Mouse (Mus musculus): ENCODE measurements around the gene Tmem43. TPM values are rescaled to one million over a fixed set of nuclear protein-coding genes. Genes with fewer than 3 reads are reported as not detected.

The Tmem43 gene
- polyA plus RNA-seq, 1 experiment = 79.5 TPM

DNA sequence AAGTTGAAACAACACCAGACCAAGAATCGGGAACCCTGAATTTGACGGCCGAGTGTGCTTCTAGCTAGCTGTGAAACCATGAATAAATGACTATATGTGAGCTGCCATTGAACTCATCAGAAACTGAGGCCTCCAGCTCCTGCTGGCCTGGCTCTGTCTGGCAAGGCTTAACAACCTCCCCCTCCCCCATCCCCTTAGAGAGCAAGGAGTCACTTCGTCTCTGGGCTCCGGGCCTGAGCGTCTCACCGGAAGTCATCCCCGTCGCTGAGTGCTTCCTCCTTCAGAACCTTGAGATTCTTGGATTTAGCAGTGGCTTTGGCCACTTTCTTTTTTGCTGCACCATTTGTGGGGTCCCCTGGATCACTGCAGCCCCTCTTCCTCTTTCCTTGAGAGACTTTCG lies 36.7 kb downstream of the Tmem43 start:
- TF ChIP-seq CTCF (IDR thresholded peaks at IDR 0.05; ENCODE audit: insufficient read depth, low read length) = no peak
- no peak for TF ChIP-seq POLR2A (IDR thresholded peaks at IDR 0.05; ENCODE audit: borderline replicate concordance, extremely low read depth, low read depth, low read length)
- WGBS = 71% methylated on average over 10 of the region's 10 CpGs
- DNase-seq = no peak
- Histone ChIP-seq H3K4me3 (replicated peaks; ENCODE audit: extremely low read depth, low read depth, low read length) (no peak overlapping the region), H3K4me1 (ENCODE audit: control insufficient read depth, insufficient read depth, low read length) (peaks cover 5% of the 10 kb centered on the region)

DNA sequence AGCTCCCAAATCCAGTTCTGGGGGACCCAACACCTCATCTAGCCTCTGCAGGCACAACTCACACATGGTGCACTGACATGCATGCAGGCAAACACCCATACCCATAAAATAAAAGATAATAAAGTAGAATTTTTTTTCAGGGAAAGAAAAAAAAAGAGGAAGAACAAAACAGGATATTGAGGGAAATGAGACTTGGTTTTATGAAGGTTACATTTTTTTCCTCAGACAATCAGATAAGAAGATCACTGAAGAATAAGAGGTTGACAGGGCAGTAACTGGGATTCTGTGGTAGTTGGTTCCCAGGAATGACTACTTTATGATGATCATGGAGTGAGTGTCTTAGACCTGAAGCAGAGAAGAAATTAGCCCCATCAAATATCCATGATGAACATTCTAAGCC lies 40.6 kb downstream of the Tmem43 start:
- Histone ChIP-seq H3K4me3 (replicated peaks; ENCODE audit: extremely low read depth, low read depth, low read length) (no peak overlapping the region), H3K4me1 (ENCODE audit: control insufficient read depth, insufficient read depth, low read length) (peaks cover 8% of the 10 kb centered on the region)
- DNase-seq = no peak
- TF ChIP-seq CTCF (IDR thresholded peaks at IDR 0.05; ENCODE audit: insufficient read depth, low read length) = no peak
- TF ChIP-seq POLR2A (IDR thresholded peaks at IDR 0.05; ENCODE audit: borderline replicate concordance, extremely low read depth, low read depth, low read length) = no peak

DNA sequence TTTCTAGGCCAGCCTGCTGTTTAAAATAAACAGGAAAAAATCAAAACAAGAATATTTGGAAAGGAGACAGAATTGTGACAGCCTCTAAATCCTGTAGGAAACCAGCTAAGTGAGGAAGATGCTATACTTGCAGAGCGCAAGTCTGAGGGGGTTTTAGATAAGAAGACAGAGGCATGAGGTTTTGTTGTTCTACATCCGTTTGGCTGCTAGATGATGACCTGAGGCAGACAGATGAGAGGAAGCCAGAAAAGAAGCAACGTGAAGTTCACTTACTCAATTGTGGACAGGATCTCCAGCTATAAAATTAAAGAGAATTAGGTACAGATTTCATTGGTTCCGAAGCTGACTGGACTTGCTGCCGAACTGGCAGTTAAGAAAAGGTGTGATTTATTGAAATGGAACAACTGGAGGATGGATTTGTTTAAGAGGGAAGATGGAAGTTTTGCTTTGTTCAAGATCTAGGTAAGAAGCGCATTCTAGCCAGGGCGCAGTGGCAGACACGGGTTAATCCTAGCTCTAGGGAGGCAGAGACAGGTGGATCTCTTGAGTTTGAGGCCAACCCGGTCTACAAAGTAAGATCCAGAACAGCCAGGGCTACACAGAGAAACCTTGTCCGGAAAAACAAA lies 41.3 kb downstream of the Tmem43 start:
- TF ChIP-seq CTCF (IDR thresholded peaks at IDR 0.05; ENCODE audit: insufficient read depth, low read length) (no peak), POLR2A (IDR thresholded peaks at IDR 0.05; ENCODE audit: borderline replicate concordance, extremely low read depth, low read depth, low read length) (no peak)
- no peak for DNase-seq
- Histone ChIP-seq H3K4me3 (replicated peaks; ENCODE audit: extremely low read depth, low read depth, low read length) (peak overlapping the region; percentile 78), H3K4me1 (ENCODE audit: control insufficient read depth, insufficient read depth, low read length) (peaks cover 8% of the 10 kb centered on the region)
- WGBS = 16% methylated on average over 10 of the region's 10 CpGs

DNA sequence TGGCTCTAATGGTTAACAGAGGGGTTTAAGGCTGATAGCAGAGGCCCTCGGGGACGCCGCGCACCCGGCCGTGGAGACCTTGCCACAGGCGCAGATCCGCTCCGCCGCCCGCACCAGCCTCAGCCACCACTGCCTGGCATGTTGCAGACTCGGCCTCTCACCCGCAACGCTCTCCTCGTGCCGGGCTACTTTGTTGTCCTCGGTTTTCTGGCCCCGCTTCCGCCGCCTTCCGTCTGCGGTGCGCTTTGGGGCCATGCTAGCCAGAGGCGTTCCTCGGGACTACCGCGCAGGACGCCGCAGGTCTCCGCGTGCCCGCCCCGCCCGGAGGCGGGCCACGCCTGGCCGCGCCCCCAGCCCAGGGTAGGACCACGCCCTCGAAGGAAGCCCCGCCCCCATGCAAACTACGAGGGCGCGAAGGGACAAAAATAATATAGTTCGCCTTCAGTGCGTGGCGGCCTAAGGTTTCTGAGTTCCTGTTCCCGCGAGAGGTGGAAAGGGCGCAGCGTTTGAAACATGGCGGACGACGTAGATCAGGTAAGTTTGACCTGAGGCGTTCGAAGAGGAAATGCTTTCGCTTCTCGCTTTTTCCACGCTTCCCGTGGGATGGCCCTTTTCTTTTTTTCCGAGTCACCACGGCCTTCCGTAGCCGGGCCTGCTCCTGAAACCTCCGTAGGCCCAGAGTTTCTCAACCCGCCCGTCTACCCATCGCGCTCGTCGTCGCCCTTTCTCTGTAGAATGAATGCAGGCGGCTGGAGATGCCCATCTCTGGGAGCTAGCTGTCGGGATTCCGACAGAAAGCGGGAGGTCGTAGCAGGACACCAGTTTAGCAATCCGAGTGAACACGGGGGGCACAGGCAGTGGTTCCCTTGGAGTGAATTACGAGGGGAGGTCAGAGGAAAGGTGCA lies 42.3 kb downstream of the Tmem43 start, which contains the start of the genes Xpc and Lsm3:
Xpc (minus strand) TSS at position 344 of the 905 bp plus-strand sequence.
Lsm3 (plus strand) TSS at position 384 of the 905 bp plus-strand sequence.
- WGBS = under 1% methylated on average over 79 of the region's 80 CpGs
- TF ChIP-seq POLR2A (IDR thresholded peaks at IDR 0.05; ENCODE audit: borderline replicate concordance, extremely low read depth, low read depth, low read length) = peak; percentile 52; the same call in 1 of the 2 replicates
- TF ChIP-seq CTCF (IDR thresholded peaks at IDR 0.05; ENCODE audit: insufficient read depth, low read length) = no peak
- DNase-seq = peak; percentile 99
- peak within 1 kb of the TSS; percentile 86 for H3K4me3 ChIP-seq (replicated peaks; ENCODE audit: extremely low read depth, low read depth, low read length)
- H3K4me1 ChIP-seq (ENCODE audit: control insufficient read depth, insufficient read depth, low read length) = peaks cover 8% of the 10 kb centered on the region

DNA sequence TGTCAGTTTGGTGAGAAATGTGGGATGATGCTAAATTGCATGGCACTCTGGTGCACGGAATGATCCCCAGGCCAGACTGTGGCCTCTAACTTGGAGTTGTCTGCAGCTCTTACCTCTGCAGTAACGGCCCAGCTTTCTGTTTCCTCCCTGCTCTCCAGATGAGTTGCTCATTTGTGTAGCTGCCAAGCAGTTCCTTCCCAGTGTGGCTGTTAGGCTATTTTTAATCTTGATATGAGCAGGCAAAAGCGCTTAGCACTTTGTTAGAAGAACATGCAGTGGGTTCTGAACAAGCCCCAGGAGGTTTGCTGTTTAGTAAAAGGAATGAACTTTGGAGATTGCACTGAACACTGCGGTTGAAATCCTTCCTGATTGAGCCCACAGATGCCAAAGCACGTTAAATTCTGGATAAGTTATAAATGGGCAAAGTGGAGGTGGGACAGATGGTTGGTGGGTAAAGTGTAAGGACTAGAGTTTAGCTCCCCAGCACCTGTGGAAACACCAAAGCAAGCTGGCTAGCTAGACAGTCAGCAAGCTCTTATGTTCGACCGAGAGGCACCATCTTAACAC lies 45.0 kb downstream of the Tmem43 start:
- TF ChIP-seq POLR2A (IDR thresholded peaks at IDR 0.05; ENCODE audit: borderline replicate concordance, extremely low read depth, low read depth, low read length) = no peak
- TF ChIP-seq CTCF (IDR thresholded peaks at IDR 0.05; ENCODE audit: insufficient read depth, low read length) = no peak
- peaks cover 8% of the 10 kb centered on the region for H3K4me1 ChIP-seq (ENCODE audit: control insufficient read depth, insufficient read depth, low read length)
- WGBS = 70% methylated on average over 7 of the region's 7 CpGs
- no peak for DNase-seq
- H3K4me3 ChIP-seq (replicated peaks; ENCODE audit: extremely low read depth, low read depth, low read length) = no peak overlapping the region

DNA sequence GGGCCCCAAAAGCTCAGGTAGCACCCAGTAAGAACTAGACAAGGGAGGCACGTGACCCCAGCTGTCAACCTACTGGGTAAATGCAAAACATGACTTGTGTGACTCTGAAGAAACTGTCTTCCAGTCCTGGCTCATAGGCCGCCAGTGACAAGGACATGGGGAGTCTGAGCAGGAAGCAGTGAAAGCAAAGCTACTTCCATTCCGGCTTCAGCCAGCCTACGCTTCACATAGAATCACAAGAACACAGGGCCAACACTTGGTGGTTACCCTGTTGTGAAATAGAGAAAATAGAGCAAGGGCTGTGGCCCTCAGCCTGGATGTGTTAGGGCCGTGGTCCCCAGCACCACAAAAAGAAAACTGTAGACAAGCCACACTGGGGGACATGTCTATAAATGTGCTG lies 49.3 kb downstream of the Tmem43 start:
- TF ChIP-seq CTCF (IDR thresholded peaks at IDR 0.05; ENCODE audit: insufficient read depth, low read length) (no peak), POLR2A (IDR thresholded peaks at IDR 0.05; ENCODE audit: borderline replicate concordance, extremely low read depth, low read depth, low read length) (no peak)
- 92% methylated on average over 5 of the region's 5 CpGs for WGBS

DNA sequence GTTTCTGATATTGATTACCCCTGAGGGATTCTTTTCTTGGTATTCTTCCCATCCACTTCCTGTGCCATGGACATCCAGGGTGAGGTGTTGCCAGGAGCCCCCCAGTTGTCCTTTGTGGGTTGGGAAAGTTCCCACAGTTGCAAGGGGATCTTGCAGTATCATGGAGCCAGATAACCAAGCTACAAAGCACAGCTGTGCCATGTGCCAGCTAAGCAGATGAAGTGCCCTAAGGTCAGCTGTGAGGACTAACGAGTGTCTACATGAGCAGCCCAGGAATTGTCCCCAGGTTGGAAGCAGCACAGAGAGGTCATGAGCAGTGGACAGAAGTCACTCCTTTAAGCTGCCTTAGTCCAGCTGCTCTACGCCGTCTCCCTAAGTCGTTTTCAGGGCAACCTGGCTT lies 52.0 kb downstream of the Tmem43 start:
- Histone ChIP-seq H3K4me1 (ENCODE audit: control insufficient read depth, insufficient read depth, low read length) (no peaks in the 10 kb centered on the region), H3K4me3 (replicated peaks; ENCODE audit: extremely low read depth, low read depth, low read length) (no peak overlapping the region)
- TF ChIP-seq CTCF (IDR thresholded peaks at IDR 0.05; ENCODE audit: insufficient read depth, low read length) = no peak
- DNase-seq = no peak
- WGBS = 79% methylated on average over 4 of the region's 4 CpGs

More for the DNA sequence above, 49.3 kb downstream of the Tmem43 start:
- H3K4me3 ChIP-seq (replicated peaks; ENCODE audit: extremely low read depth, low read depth, low read length) = no peak overlapping the region
- no peaks in the 10 kb centered on the region for H3K4me1 ChIP-seq (ENCODE audit: control insufficient read depth, insufficient read depth, low read length)
- DNase-seq = no peak

DNA sequence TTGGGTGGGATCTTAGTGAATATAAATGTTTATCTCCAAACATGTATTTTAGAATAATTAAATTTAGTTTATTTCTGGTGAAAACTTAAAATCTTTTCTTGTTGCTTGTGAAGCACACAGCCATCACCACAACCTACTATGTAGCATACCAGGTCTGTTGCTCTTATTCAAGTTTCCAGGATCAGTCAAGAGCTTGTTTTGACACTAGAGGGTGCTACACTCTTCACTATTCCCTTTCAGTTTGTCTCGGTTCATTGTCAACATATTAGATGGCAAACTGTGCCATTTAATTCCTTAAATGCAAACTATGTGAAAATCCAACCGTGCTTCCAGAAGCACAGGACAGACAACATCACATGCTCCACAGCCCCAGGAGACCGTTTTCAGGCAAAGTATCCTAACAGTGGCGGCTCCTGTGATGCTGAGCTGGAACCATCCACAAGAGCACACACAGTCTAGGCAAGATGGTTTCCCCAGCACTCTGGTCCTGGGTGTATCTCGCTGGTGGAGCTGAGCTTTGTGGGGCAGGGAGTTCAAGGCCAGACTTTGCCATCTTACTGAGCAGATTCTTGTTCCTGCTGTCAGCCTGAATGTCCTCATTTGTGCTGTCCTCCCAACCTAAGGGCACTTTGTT lies 53.8 kb downstream of the Tmem43 start:
- H3K4me3 ChIP-seq (replicated peaks; ENCODE audit: extremely low read depth, low read depth, low read length) = no peak overlapping the region
- WGBS = 43% methylated on average over 5 of the region's 5 CpGs
- TF ChIP-seq POLR2A (IDR thresholded peaks at IDR 0.05; ENCODE audit: borderline replicate concordance, extremely low read depth, low read depth, low read length) = no peak
- peak; percentile 34; the same call in 1 of the 2 replicates for TF ChIP-seq CTCF (IDR thresholded peaks at IDR 0.05; ENCODE audit: insufficient read depth, low read length)
- H3K4me1 ChIP-seq (ENCODE audit: control insufficient read depth, insufficient read depth, low read length) = no peaks in the 10 kb centered on the region
- no peak for DNase-seq

DNA sequence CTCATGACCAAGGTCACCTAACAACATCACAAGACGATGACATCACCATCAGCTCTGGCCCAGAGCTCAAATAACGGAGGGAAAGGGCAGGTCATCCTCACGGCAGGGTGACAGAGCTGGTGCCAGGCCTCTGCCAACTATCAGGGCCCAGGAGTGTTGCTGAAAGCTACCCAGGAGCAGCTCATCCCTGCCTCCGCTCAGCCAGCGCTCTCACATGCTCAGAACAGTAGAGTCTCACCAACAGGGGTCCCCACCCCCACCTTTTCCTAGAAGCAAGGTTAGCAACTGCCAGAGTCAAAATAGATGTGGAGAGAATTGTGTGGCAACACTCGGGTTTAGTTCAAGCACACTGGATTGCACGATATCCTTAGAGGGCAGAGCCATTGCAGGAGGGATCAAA lies 54.8 kb downstream of the Tmem43 start:
- 65% methylated on average over 7 of the region's 7 CpGs for WGBS
- H3K4me1 ChIP-seq (ENCODE audit: control insufficient read depth, insufficient read depth, low read length) = no peaks in the 10 kb centered on the region
- no peak for DNase-seq
- TF ChIP-seq POLR2A (IDR thresholded peaks at IDR 0.05; ENCODE audit: borderline replicate concordance, extremely low read depth, low read depth, low read length) (no peak), CTCF (IDR thresholded peaks at IDR 0.05; ENCODE audit: insufficient read depth, low read length) (no peak)
- H3K4me3 ChIP-seq (replicated peaks; ENCODE audit: extremely low read depth, low read depth, low read length) = no peak overlapping the region
